Mouse (Mus musculus) lung, postnatal 0 days (tissue): Measurements from ENCODE around the gene Ociad2. TPM values are rescaled to one million over a fixed set of nuclear protein-coding genes. Genes with fewer than 3 reads are reported as not detected.

Experiments
- ATAC-seq: fragments of 200-750 bp; cut with Nextera tagmentation; 2 replicates; pipeline ENCODE4 v1.8.0; 2017; ENCODE audit warnings: moderate library complexity
- DNase-seq: peaks from one replicate; pipeline ENCODE4 v3.0.0-alpha.2; 2016; ENCODE audit warnings: low spot score
- H3K27ac ChIP-seq: fragments of 300-500 bp; sonication (generic); 2 replicates; pipeline ENCODE4 v1.5.1; 2014; ENCODE audit warnings: antibody characterized with exemption, mild to moderate bottlenecking, low read length, mixed read lengths
- H3K27me3 ChIP-seq: fragments of 300-500 bp; sonication (generic); replicated peaks from 2 replicates; pipeline ENCODE4 v1.6.1; 2014; ENCODE audit warnings: low read length, mixed read lengths; ENCODE audit not compliant: insufficient read depth
- H3K36me3 ChIP-seq: fragments of 300-500 bp; sonication (generic); 2 replicates; pipeline ENCODE4 v1.6.1; 2014; ENCODE audit warnings: low read length, mixed read lengths; ENCODE audit not compliant: insufficient read depth
- H3K4me1 ChIP-seq: fragments of 300-500 bp; sonication (generic); 2 replicates; pipeline ENCODE4 v1.6.1; 2014; ENCODE audit warnings: antibody characterized with exemption, low read depth, low read length, mixed read lengths; ENCODE audit not compliant: insufficient read depth
- H3K4me2 ChIP-seq: fragments of 300-500 bp; sonication (generic); replicated peaks from 2 replicates; pipeline ENCODE4 v1.6.1; 2014; ENCODE audit warnings: low read depth, mild to moderate bottlenecking, low read length, moderate library complexity, mixed read lengths
- H3K4me3 ChIP-seq: fragments of 300-500 bp; sonication (generic); 2 replicates; pipeline ENCODE4 v1.5.1; 2014; ENCODE audit warnings: low read depth, low read length
- H3K9ac ChIP-seq: fragments of 300-500 bp; sonication (generic); replicated peaks from 2 replicates; pipeline ENCODE4 v1.6.1; 2014; ENCODE audit warnings: low read depth, mild to moderate bottlenecking
- H3K9me3 ChIP-seq: fragments of 300-500 bp; sonication (generic); 2 replicates; pipeline ENCODE4 v1.6.1; 2016; ENCODE audit warnings: low read length, mixed read lengths
- CTCF ChIP-seq: IDR thresholded peaks from 2 replicates; pipeline ENCODE4 v1.5.1; 2016; ENCODE audit warnings: antibody characterized with exemption, mild to moderate bottlenecking
- EP300 ChIP-seq: IDR thresholded peaks from 2 replicates; pipeline ENCODE4 v1.6.1; 2016; ENCODE audit warnings: antibody characterized with exemption, mild to moderate bottlenecking, control low read depth
- WGBS: fragments of 180-500 bp; shearing (Covaris S2); extraction: QIAGEN DNeasy Blood & Tissue Kit; methylation state at CpG from one replicate; pipeline ENCODE4 v1.1.7; 2014; 5-methylcytosine and 5-hydroxymethylcytosine counted together
- polyA plus RNA-seq: library from polyadenylated mRNA; unstranded; fragments of >200 nt; fragmentation: Nextera tagmentation; extraction: Ambion mirVana; gene quantifications from 2 replicates; pipeline ENCODE4 v1.2.1, GENCODE M21; 2015

The Ociad2 gene
- polyA plus RNA-seq, 1 experiment from 2014 or later = 47.2 TPM

- ATAC-seq = no peak
- TF ChIP-seq EP300 (no peak), CTCF (no peak)
- H3K4me2 ChIP-seq = no peak overlapping the region
- H3K4me1 ChIP-seq = no peaks in the 10 kb centered on the region; the same call in 1 of the 2 replicates
- H3K9ac ChIP-seq = no peak overlapping the region
- WGBS = 70% methylated on average over 2 of the region's 2 CpGs
- no peaks in the 10 kb centered on the region for H3K9me3 ChIP-seq
- DNase-seq = no peak
- H3K4me3 ChIP-seq = no peak overlapping the region
- H3K27me3 ChIP-seq = no peaks in the 10 kb centered on the region
- H3K36me3 ChIP-seq = no peaks in the 10 kb centered on the region
- no peak overlapping the region for H3K27ac ChIP-seq
These were observed 65.9 kb downstream of the Ociad2 start for GRCm38 (mm10) chr5:73274941-73275340.

GRCm38 (mm10) chr5:73273171-73273570 is 67.7 kb downstream of the Ociad2 start:
- Histone ChIP-seq H3K9me3 (no peaks in the 10 kb centered on the region), H3K4me1 (no peaks in the 10 kb centered on the region), H3K36me3 (no peaks in the 10 kb centered on the region), H3K27ac (no peak overlapping the region), H3K27me3 (no peaks in the 10 kb centered on the region), H3K9ac (no peak overlapping the region), H3K4me3 (no peak overlapping the region), H3K4me2 (no peak overlapping the region)
- no peak for TF ChIP-seq EP300
- no peak for TF ChIP-seq CTCF
- WGBS = 72% methylated on average over 4 of the region's 4 CpGs
- ATAC-seq (no peak), DNase-seq (no peak)

Other genes with a start within 250 kb of the Ociad2 start
- 20.9 and 21.9 TPM in 2 replicates for gene Fryl, start 84.4 kb downstream of the Ociad2 start, polyA plus RNA-seq
- gene Ociad1, start 48.2 kb downstream of the Ociad2 start, polyA plus RNA-seq = 177 and 179 TPM in 2 replicates
- 0.08 TPM in 1 of 2 replicates, not detected in the other for gene Cwh43, start 65.0 kb upstream of the Ociad2 start, polyA plus RNA-seq
- gene Dcun1d4, start 140.0 kb upstream of the Ociad2 start, polyA plus RNA-seq = 13.7 and 14.7 TPM in 2 replicates